Comparison of ENCODE assay signal across 29 mouse cellular contexts in the genomic region with DNA sequence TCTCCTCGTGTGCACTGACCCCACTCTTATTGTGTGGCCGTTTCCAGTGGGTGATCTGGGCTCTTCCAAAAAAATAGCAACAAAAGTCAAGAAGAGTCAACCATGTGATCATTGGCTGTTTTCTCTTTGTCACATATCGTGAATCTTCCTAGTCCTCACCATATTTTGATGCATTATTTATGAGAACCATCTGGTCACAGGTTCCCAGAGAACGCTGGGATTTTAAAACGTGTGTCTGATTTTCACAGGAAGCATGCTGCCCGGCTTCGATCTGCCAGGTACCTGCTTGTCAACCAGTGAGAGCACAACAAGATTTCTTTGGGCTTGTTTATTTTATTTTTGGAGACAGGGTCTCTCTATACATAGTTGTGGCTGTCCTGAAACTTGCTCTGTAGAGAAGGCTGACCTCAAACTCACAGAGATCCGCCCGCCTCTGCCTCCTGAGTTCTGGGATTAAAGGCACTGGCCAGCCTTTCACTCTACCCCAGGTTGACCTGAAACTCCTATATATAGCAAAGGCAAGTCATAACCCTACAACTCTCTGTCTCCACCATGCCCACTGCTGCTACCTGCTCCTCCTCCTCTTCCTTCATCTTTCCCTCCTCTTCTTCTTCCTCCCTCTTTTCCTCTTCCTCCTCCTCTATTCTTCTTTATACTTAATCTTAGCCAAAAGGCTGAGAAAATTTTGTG. TPM values are rescaled to one million over a fixed set of nuclear protein-coding genes. Genes with fewer than 3 reads are reported as not detected.
DNase-seq lines count a peak whose midpoint lies in the region; ATAC-seq and TF ChIP-seq lines count a peak whose summit lies in the region.
"Had no signal": no experiment of that assay in that cellular context is flagged by ENCODE, and none has a peak within 500 bp of the region (broad histone marks: within the 10 kb centered on the region; RNA-seq: fewer than 3 reads in every experiment).

No protein-coding gene starts in this region.

- H3K27ac ChIP-seq in forebrain, embryonic 14.5 days (ENCODE audit: low read depth, low read length) = no peak overlapping the region
- no peak overlapping the region for H3K27ac ChIP-seq in forebrain, embryonic 13.5 days
- no peak overlapping the region for H3K27ac ChIP-seq in hindbrain, postnatal 0 days
- no peak overlapping the region for H3K27ac ChIP-seq in hindbrain, embryonic 13.5 days
- no peak overlapping the region for H3K27ac ChIP-seq in midbrain, embryonic 11.5 days (ENCODE audit: low read depth, low read length)
- H3K27ac ChIP-seq in midbrain, embryonic 16.5 days (ENCODE audit: low read length) = no peak overlapping the region
- H3K27ac ChIP-seq in liver, embryonic 16.5 days (ENCODE audit: low read length) = peak overlapping the region; percentile 21; the same call in 1 of the 2 replicates
- H3K27ac ChIP-seq: heart, embryonic 10.5 days; heart, embryonic 15.5 days; limb, embryonic 12.5 days; midbrain, embryonic 13.5 days had no signal

- no peak for ATAC-seq in forebrain, embryonic 14.5 days
- ATAC-seq in forebrain, embryonic 13.5 days = no peak
- no peak for ATAC-seq in hindbrain, postnatal 0 days
- ATAC-seq in hindbrain, embryonic 13.5 days (ENCODE audit: low FRiP score) = no peak
- ATAC-seq in midbrain, embryonic 11.5 days (ENCODE audit: low FRiP score) = no peak
- no peak for ATAC-seq in midbrain, embryonic 16.5 days
- ATAC-seq in liver, embryonic 16.5 days (ENCODE audit: low read depth) = no peak
- ATAC-seq: intestine, postnatal 0 days; lung, postnatal 0 days; midbrain, embryonic 13.5 days; Patski had no signal

- H3K4me2 ChIP-seq in forebrain, embryonic 14.5 days (ENCODE audit: low read length) = no peak overlapping the region
- H3K4me2 ChIP-seq in forebrain, embryonic 13.5 days = no peak overlapping the region
- H3K4me2 ChIP-seq in hindbrain, postnatal 0 days (ENCODE audit: low read depth, low read length) = no peak overlapping the region
- H3K4me2 ChIP-seq in hindbrain, embryonic 13.5 days = no peak overlapping the region
- H3K4me2 ChIP-seq in midbrain, embryonic 11.5 days = no peak overlapping the region
- H3K4me2 ChIP-seq in midbrain, embryonic 16.5 days (ENCODE audit: low read length) = no peak overlapping the region
- H3K4me2 ChIP-seq in liver, embryonic 16.5 days (ENCODE audit: low read depth, low read length) = no peak overlapping the region
- H3K4me2 ChIP-seq: heart, embryonic 15.5 days; limb, embryonic 12.5 days; midbrain, embryonic 13.5 days had no signal

- no peaks in the 10 kb centered on the region for H3K9me3 ChIP-seq in forebrain, embryonic 14.5 days (replicated peaks; ENCODE audit: control insufficient read depth, low read length)
- no peaks in the 10 kb centered on the region for H3K9me3 ChIP-seq in forebrain, embryonic 13.5 days (replicated peaks)
- H3K9me3 ChIP-seq in hindbrain, postnatal 0 days (ENCODE audit: low read length) = no peaks in the 10 kb centered on the region
- no peaks in the 10 kb centered on the region for H3K9me3 ChIP-seq in hindbrain, embryonic 13.5 days
- H3K9me3 ChIP-seq in midbrain, embryonic 11.5 days (ENCODE audit: control insufficient read depth, low read length) = no peaks in the 10 kb centered on the region
- H3K9me3 ChIP-seq in midbrain, embryonic 16.5 days (replicated peaks; ENCODE audit: control insufficient read depth, low read length, poor library complexity, severe bottlenecking) = no peaks in the 10 kb centered on the region
- no peaks in the 10 kb centered on the region for H3K9me3 ChIP-seq in liver, embryonic 16.5 days (replicated peaks; ENCODE audit: control insufficient read depth, low read length)
- H3K9me3 ChIP-seq: heart, embryonic 10.5 days; heart, embryonic 15.5 days; limb, embryonic 12.5 days; megakaryocyte, embryonic 14.5 days; midbrain, embryonic 13.5 days had no signal

- no peaks in the 10 kb centered on the region for H3K36me3 ChIP-seq in forebrain, embryonic 14.5 days (ENCODE audit: control insufficient read depth, insufficient read depth, low read length)
- no peaks in the 10 kb centered on the region for H3K36me3 ChIP-seq in forebrain, embryonic 13.5 days (ENCODE audit: poor library complexity, severe bottlenecking)
- no peaks in the 10 kb centered on the region for H3K36me3 ChIP-seq in hindbrain, postnatal 0 days (ENCODE audit: insufficient read depth, low read length)
- H3K36me3 ChIP-seq in hindbrain, embryonic 13.5 days = no peaks in the 10 kb centered on the region
- H3K36me3 ChIP-seq in midbrain, embryonic 11.5 days (ENCODE audit: control insufficient read depth, insufficient read depth, low read length) = no peaks in the 10 kb centered on the region
- H3K36me3 ChIP-seq in midbrain, embryonic 16.5 days (ENCODE audit: control insufficient read depth, insufficient read depth, low read length) = no peaks in the 10 kb centered on the region
- no peaks in the 10 kb centered on the region for H3K36me3 ChIP-seq in liver, embryonic 16.5 days (ENCODE audit: control insufficient read depth, insufficient read depth)
- H3K36me3 ChIP-seq: heart, embryonic 10.5 days; heart, embryonic 15.5 days; limb, embryonic 12.5 days; midbrain, embryonic 13.5 days had no signal

- H3K4me1 ChIP-seq in forebrain, embryonic 14.5 days (ENCODE audit: control insufficient read depth, insufficient read depth, low read length) = no peaks in the 10 kb centered on the region
- H3K4me1 ChIP-seq in forebrain, embryonic 13.5 days = peaks cover 7% of the 10 kb centered on the region; the same call in 1 of the 2 replicates
- H3K4me1 ChIP-seq in hindbrain, postnatal 0 days (ENCODE audit: insufficient read depth, low read length) = no peaks in the 10 kb centered on the region
- no peaks in the 10 kb centered on the region for H3K4me1 ChIP-seq in hindbrain, embryonic 13.5 days (replicated peaks)
- no peaks in the 10 kb centered on the region for H3K4me1 ChIP-seq in midbrain, embryonic 11.5 days (ENCODE audit: control insufficient read depth, insufficient read depth, low read length)
- no peaks in the 10 kb centered on the region for H3K4me1 ChIP-seq in midbrain, embryonic 16.5 days (ENCODE audit: control insufficient read depth, insufficient read depth, low read length)
- H3K4me1 ChIP-seq in liver, embryonic 16.5 days (ENCODE audit: control insufficient read depth, low read depth, low read length) = peaks cover 25% of the 10 kb centered on the region
- H3K4me1 ChIP-seq: heart, embryonic 10.5 days; limb, embryonic 12.5 days had no signal

- H3K27me3 ChIP-seq in forebrain, embryonic 14.5 days (replicated peaks; ENCODE audit: control insufficient read depth, insufficient read depth, low read length) = no peaks in the 10 kb centered on the region
- H3K27me3 ChIP-seq in forebrain, embryonic 13.5 days = no peaks in the 10 kb centered on the region
- H3K27me3 ChIP-seq in hindbrain, postnatal 0 days (ENCODE audit: insufficient read depth, low read length) = no peaks in the 10 kb centered on the region
- no peaks in the 10 kb centered on the region for H3K27me3 ChIP-seq in hindbrain, embryonic 13.5 days
- H3K27me3 ChIP-seq in midbrain, embryonic 11.5 days (ENCODE audit: control insufficient read depth, insufficient read depth, low read length) = no peaks in the 10 kb centered on the region
- no peaks in the 10 kb centered on the region for H3K27me3 ChIP-seq in midbrain, embryonic 16.5 days (ENCODE audit: control insufficient read depth, insufficient read depth, low read depth, low read length)
- H3K27me3 ChIP-seq in liver, embryonic 16.5 days (ENCODE audit: control insufficient read depth, insufficient read depth, low read depth, low read length) = no peaks in the 10 kb centered on the region
- H3K27me3 ChIP-seq: heart, embryonic 15.5 days; limb, embryonic 12.5 days; megakaryocyte, embryonic 14.5 days; midbrain, embryonic 13.5 days; Patski had no signal

- 72% methylated on average over 9 of the region's 9 CpGs for WGBS in forebrain, embryonic 14.5 days
- WGBS in forebrain, embryonic 13.5 days = 86% methylated on average over 9 of the region's 9 CpGs
- 78% methylated on average over 9 of the region's 9 CpGs for WGBS in hindbrain, postnatal 0 days
- WGBS in hindbrain, embryonic 13.5 days = 76% methylated on average over 9 of the region's 9 CpGs
- WGBS in midbrain, embryonic 11.5 days = 86% methylated on average over 9 of the region's 9 CpGs
- WGBS in midbrain, embryonic 16.5 days = 83% methylated on average over 9 of the region's 9 CpGs
- WGBS in liver, embryonic 16.5 days (ENCODE audit: insufficient replicate concordance) = 86% methylated on average over 9 of the region's 9 CpGs

- peak; percentile 66 for DNase-seq in forebrain, embryonic 14.5 days (ENCODE audit: low spot score)
- DNase-seq in hindbrain, postnatal 0 days (ENCODE audit: low spot score) = peak; percentile 4
- DNase-seq in midbrain, embryonic 11.5 days (ENCODE audit: low spot score, missing footprints) = peak; percentile 51
- DNase-seq in layer of hippocampus, adult 8-10 months (ENCODE audit: low spot score in 2 of 2) = no peak
- DNase-seq: adrenal gland, postnatal 10 days; cerebellum, adult 18-20 months; cerebellum, postnatal 10 days; gastrocnemius, postnatal 14 days; heart, adult 11 months; kidney, adult 9 months; kidney, postnatal 10 days; layer of hippocampus, adult 9-11 months; lung, adult 18-20 months; lung, postnatal 4 days; right cerebral cortex, adult 18-20 months; spleen, adult 18-20 months; thymus, postnatal 14 days had no signal

- TF ChIP-seq CTCF in hindbrain, postnatal 0 days (IDR thresholded peaks at IDR 0.05; ENCODE audit: low read depth) = no peak

- H3K4me3 ChIP-seq in forebrain, embryonic 14.5 days (ENCODE audit: low read depth, low read length) = no peak overlapping the region
- H3K4me3 ChIP-seq in forebrain, embryonic 13.5 days = no peak overlapping the region
- no peak overlapping the region for H3K4me3 ChIP-seq in hindbrain, postnatal 0 days (ENCODE audit: low read length)
- H3K4me3 ChIP-seq in hindbrain, embryonic 13.5 days = no peak overlapping the region
- no peak overlapping the region for H3K4me3 ChIP-seq in midbrain, embryonic 11.5 days (ENCODE audit: low read depth, low read length)
- no peak overlapping the region for H3K4me3 ChIP-seq in midbrain, embryonic 16.5 days (ENCODE audit: low read depth, low read length)
- no peak overlapping the region for H3K4me3 ChIP-seq in liver, embryonic 16.5 days (ENCODE audit: low read depth, low read length)
- H3K4me3 ChIP-seq: heart, embryonic 10.5 days; heart, embryonic 15.5 days; limb, embryonic 12.5 days; megakaryocyte, embryonic 14.5 days; midbrain, embryonic 13.5 days had no signal

- no peak overlapping the region for H3K9ac ChIP-seq in forebrain, embryonic 14.5 days (ENCODE audit: low read length)
- no peak overlapping the region for H3K9ac ChIP-seq in forebrain, embryonic 13.5 days
- H3K9ac ChIP-seq in hindbrain, postnatal 0 days (replicated peaks; ENCODE audit: low read length) = no peak overlapping the region
- H3K9ac ChIP-seq in hindbrain, embryonic 13.5 days = no peak overlapping the region
- H3K9ac ChIP-seq in midbrain, embryonic 11.5 days (ENCODE audit: low read length) = no peak overlapping the region
- H3K9ac ChIP-seq in midbrain, embryonic 16.5 days (ENCODE audit: low read depth, low read length) = no peak overlapping the region
- no peak overlapping the region for H3K9ac ChIP-seq in liver, embryonic 16.5 days (ENCODE audit: low read depth, low read length)
- H3K9ac ChIP-seq: heart, embryonic 15.5 days; limb, embryonic 12.5 days; midbrain, embryonic 13.5 days had no signal

RNA-seq across cellular contexts. Expression of a gene that starts 24.8 kb away (rescaled TPM):
- 7.5 and 8.1 TPM in 2 replicates for polyA plus RNA-seq in forebrain, embryonic 14.5 days (2014; fragmentation: Nextera tagmentation; extraction: Ambion mirVana)
- polyA plus RNA-seq in forebrain, embryonic 13.5 days (2015; fragmentation: Nextera tagmentation; extraction: Ambion mirVana) = 6.7 and 8.9 TPM in 2 replicates
- total RNA-seq in hindbrain, postnatal 0 days (2014; rRNA removed) = 15.4 and 17.6 TPM in 2 replicates
- polyA plus RNA-seq in hindbrain, postnatal 0 days (2015; fragmentation: Nextera tagmentation; extraction: Ambion mirVana) = 7.0 and 8.8 TPM in 2 replicates
- polyA plus RNA-seq in hindbrain, embryonic 13.5 days (2015; fragmentation: Nextera tagmentation; extraction: Ambion mirVana) = 9.4 and 10.0 TPM in 2 replicates
- polyA plus RNA-seq in midbrain, embryonic 11.5 days (2014; fragmentation: Nextera tagmentation; extraction: Ambion mirVana) = 8.4 and 8.9 TPM in 2 replicates
- polyA plus RNA-seq in midbrain, embryonic 16.5 days (2015; fragmentation: Nextera tagmentation; extraction: Ambion mirVana) = 9.6 and 10.2 TPM in 2 replicates
- 40.8 and 42.3 TPM in 2 replicates for polyA plus RNA-seq in liver, embryonic 16.5 days (2015; fragmentation: Nextera tagmentation; extraction: Ambion mirVana)
- total RNA-seq in layer of hippocampus, adult 8-10 months (2022) = 10 to 100 TPM; 43.4 to 53.1 (median 50.3) TPM

RNA-seq across cellular contexts. Expression of a gene that starts 48.8 kb away (rescaled TPM):
- 410 and 427 TPM in 2 replicates for polyA plus RNA-seq in forebrain, embryonic 14.5 days (2014; fragmentation: Nextera tagmentation; extraction: Ambion mirVana)
- 337 and 338 TPM in 2 replicates for polyA plus RNA-seq in forebrain, embryonic 13.5 days (2015; fragmentation: Nextera tagmentation; extraction: Ambion mirVana)
- 153 and 158 TPM in 2 replicates for total RNA-seq in hindbrain, postnatal 0 days (2014; rRNA removed)
- 465 and 469 TPM in 2 replicates for polyA plus RNA-seq in hindbrain, postnatal 0 days (2015; fragmentation: Nextera tagmentation; extraction: Ambion mirVana)
- polyA plus RNA-seq in hindbrain, embryonic 13.5 days (2015; fragmentation: Nextera tagmentation; extraction: Ambion mirVana) = 381 and 422 TPM in 2 replicates
- polyA plus RNA-seq in midbrain, embryonic 11.5 days (2014; fragmentation: Nextera tagmentation; extraction: Ambion mirVana) = 300 and 312 TPM in 2 replicates
- polyA plus RNA-seq in midbrain, embryonic 16.5 days (2015; fragmentation: Nextera tagmentation; extraction: Ambion mirVana) = 439 and 482 TPM in 2 replicates
- polyA plus RNA-seq in liver, embryonic 16.5 days (2015; fragmentation: Nextera tagmentation; extraction: Ambion mirVana) = 198 and 207 TPM in 2 replicates
- total RNA-seq in layer of hippocampus, adult 8-10 months (2022) = 100 to 1,000 TPM; 232 to 262 (median 241) TPM

Comparison
In these comparisons a context has a peak if more than half of its experiments do, and no peak if none do; other contexts are left out.
1. DNase-seq: peak in forebrain, embryonic 14.5 days (single experiment), hindbrain, postnatal 0 days (single experiment) and midbrain, embryonic 11.5 days (single experiment); none in layer of hippocampus, adult 8-10 months (0 of 2).